In genomic region chr9:64347377-64347776, GRCm38 (mm10) we compare ENCODE assay signal across 12 mouse cellular contexts. TPM values are rescaled to one million over a fixed set of nuclear protein-coding genes. Genes with fewer than 3 reads are reported as not detected.
DNase-seq lines count a peak whose midpoint lies in the region; ATAC-seq and TF ChIP-seq lines count a peak whose summit lies in the region.
"Had no signal": no experiment of that assay in that cellular context is flagged by ENCODE, and none has a peak within 500 bp of the region (broad histone marks: within the 10 kb centered on the region; RNA-seq: fewer than 3 reads in every experiment).

No protein-coding gene starts in this region.

- no peak for TF ChIP-seq POLR2A in lung, adult 2 months (IDR thresholded peaks at IDR 0.05; ENCODE audit: borderline replicate concordance, extremely low read depth, low read depth, low read length)

- no peaks in the 10 kb centered on the region for H3K36me3 ChIP-seq in forebrain, embryonic 14.5 days (ENCODE audit: control insufficient read depth, insufficient read depth, low read length)
- H3K36me3 ChIP-seq in forebrain, embryonic 16.5 days (ENCODE audit: control insufficient read depth, insufficient read depth) = no peaks in the 10 kb centered on the region
- no peaks in the 10 kb centered on the region for H3K36me3 ChIP-seq in lung, embryonic 14.5 days (ENCODE audit: insufficient read depth)
- H3K36me3 ChIP-seq: embryonic facial prominence, embryonic 13.5 days had no signal

- H3K4me3 ChIP-seq in forebrain, embryonic 14.5 days (ENCODE audit: low read depth, low read length) = no peak overlapping the region
- H3K4me3 ChIP-seq in forebrain, embryonic 16.5 days (replicated peaks; ENCODE audit: low read length) = no peak overlapping the region
- H3K4me3 ChIP-seq in lung, embryonic 14.5 days (ENCODE audit: low read depth, low read length) = no peak overlapping the region
- no peak overlapping the region for H3K4me3 ChIP-seq in lung, adult 2 months (replicated peaks; ENCODE audit: extremely low read depth, low read depth, low read length)
- H3K4me3 ChIP-seq: embryonic facial prominence, embryonic 13.5 days; myocyte had no signal

- DNase-seq in forebrain, embryonic 14.5 days (ENCODE audit: low spot score) = peak; percentile 73
- peak; percentile 78 for DNase-seq in lung, embryonic 14.5 days
- no peak for DNase-seq in lung, adult 2 months
- peak; percentile 47 for DNase-seq in brain, adult 2 months (ENCODE audit: low read depth, low spot score)
- DNase-seq in retina, adult 2 months (ENCODE audit: low read depth, low spot score) = peak; percentile 6
- no peak for DNase-seq in right cerebral cortex, adult 18-20 months
- no peak for DNase-seq in left cerebral cortex, postnatal 36 days (ENCODE audit: low spot score in 2 of 2)
- DNase-seq: right cerebral cortex, postnatal 4 days; thymus, adult 18-20 months had no signal

- 0% methylated on average over 1 of the region's 1 CpGs for WGBS in forebrain, embryonic 14.5 days
- WGBS in forebrain, embryonic 16.5 days = 0% methylated on average over 1 of the region's 1 CpGs
- WGBS in lung, embryonic 14.5 days = 0% methylated on average over 1 of the region's 1 CpGs
- WGBS in lung, adult 2 months = 0% methylated on average over 1 of the region's 1 CpGs

- no peaks in the 10 kb centered on the region for H3K27me3 ChIP-seq in forebrain, embryonic 14.5 days (replicated peaks; ENCODE audit: control insufficient read depth, insufficient read depth, low read length)
- H3K27me3 ChIP-seq in forebrain, embryonic 16.5 days (replicated peaks; ENCODE audit: control insufficient read depth, insufficient read depth, low read length) = no peaks in the 10 kb centered on the region
- H3K27me3 ChIP-seq in lung, embryonic 14.5 days (ENCODE audit: insufficient read depth, low read length) = no peaks in the 10 kb centered on the region
- H3K27me3 ChIP-seq: embryonic facial prominence, embryonic 13.5 days had no signal

- no peak overlapping the region for H3K9ac ChIP-seq in forebrain, embryonic 14.5 days (ENCODE audit: low read length)
- no peak overlapping the region for H3K9ac ChIP-seq in forebrain, embryonic 16.5 days (replicated peaks; ENCODE audit: low read depth, low read length)
- no peak overlapping the region for H3K9ac ChIP-seq in lung, embryonic 14.5 days
- H3K9ac ChIP-seq: embryonic facial prominence, embryonic 13.5 days had no signal

- H3K4me2 ChIP-seq in forebrain, embryonic 14.5 days (ENCODE audit: low read length) = no peak overlapping the region
- no peak overlapping the region for H3K4me2 ChIP-seq in forebrain, embryonic 16.5 days (ENCODE audit: low read length)
- H3K4me2 ChIP-seq in lung, embryonic 14.5 days = no peak overlapping the region
- H3K4me2 ChIP-seq: embryonic facial prominence, embryonic 13.5 days had no signal

- H3K9me3 ChIP-seq in forebrain, embryonic 14.5 days (replicated peaks; ENCODE audit: control insufficient read depth, low read length) = no peaks in the 10 kb centered on the region
- no peaks in the 10 kb centered on the region for H3K9me3 ChIP-seq in forebrain, embryonic 16.5 days (ENCODE audit: control insufficient read depth, low read length)
- H3K9me3 ChIP-seq in lung, embryonic 14.5 days (ENCODE audit: low read depth, low read length) = no peaks in the 10 kb centered on the region
- H3K9me3 ChIP-seq: embryonic facial prominence, embryonic 13.5 days had no signal

- H3K4me1 ChIP-seq in forebrain, embryonic 14.5 days (ENCODE audit: control insufficient read depth, insufficient read depth, low read length) = 0 out of 2 replicates have a peak, but pooled peaks cover 2% of the 10 kb centered on the region
- no peaks in the 10 kb centered on the region for H3K4me1 ChIP-seq in forebrain, embryonic 16.5 days (replicated peaks; ENCODE audit: control insufficient read depth, insufficient read depth, low read length)
- no peaks in the 10 kb centered on the region for H3K4me1 ChIP-seq in lung, embryonic 14.5 days (ENCODE audit: insufficient read depth)
- H3K4me1 ChIP-seq in lung, adult 2 months (ENCODE audit: control insufficient read depth, insufficient read depth, low read length) = no peaks in the 10 kb centered on the region

- no peak overlapping the region for H3K27ac ChIP-seq in forebrain, embryonic 14.5 days (ENCODE audit: low read depth, low read length)
- H3K27ac ChIP-seq in forebrain, embryonic 16.5 days (ENCODE audit: low read length) = no peak overlapping the region
- H3K27ac ChIP-seq in lung, embryonic 14.5 days (ENCODE audit: low read depth) = no peak overlapping the region
- H3K27ac ChIP-seq: embryonic facial prominence, embryonic 13.5 days had no signal

- peak; percentile 73 for TF ChIP-seq CTCF in lung, embryonic 14.5 days (IDR thresholded peaks at IDR 0.05; ENCODE audit: low read depth)
- TF ChIP-seq CTCF in lung, adult 2 months (IDR thresholded peaks at IDR 0.05; ENCODE audit: insufficient read depth, low read length) = no peak

- intact Hi-C loops in left cerebral cortex, postnatal 36 days (cut with DNase I) = loop anchor here (1.0 to 10.0 kb wide), 4 partner anchors 292 to 607 kb away; partner anchors contain the start of gene Slc24a1

- ATAC-seq in forebrain, embryonic 14.5 days = no peak
- ATAC-seq in forebrain, embryonic 16.5 days = no peak
- no peak for ATAC-seq in lung, embryonic 14.5 days (ENCODE audit: insufficient read depth)

RNA-seq across cellular contexts. Expression of gene Dis3l, which starts 6.3 kb away (rescaled TPM):
- polyA plus RNA-seq in forebrain, embryonic 14.5 days (2014; fragmentation: Nextera tagmentation; extraction: Ambion mirVana) = 22.5 and 24.7 TPM in 2 replicates
- 25.3 and 25.9 TPM in 2 replicates for polyA plus RNA-seq in forebrain, embryonic 16.5 days (2015; fragmentation: Nextera tagmentation; extraction: Ambion mirVana)
- 24.0 and 24.6 TPM in 2 replicates for polyA plus RNA-seq in lung, embryonic 14.5 days (2014; fragmentation: Nextera tagmentation; extraction: Ambion mirVana)
- 8.2 and 8.9 TPM in 2 replicates for polyA plus RNA-seq in lung, adult 2 months (2012; rRNA removed)
- total RNA-seq in left cerebral cortex, postnatal 36 days (2021) = 10 to 100 TPM; 25.6 to 32.1 TPM

RNA-seq across cellular contexts. Expression of gene Megf11, which starts 38.0 kb away (rescaled TPM):
- 7.0 and 9.2 TPM in 2 replicates for polyA plus RNA-seq in forebrain, embryonic 14.5 days (2014; fragmentation: Nextera tagmentation; extraction: Ambion mirVana)
- 6.8 and 10.1 TPM in 2 replicates for polyA plus RNA-seq in forebrain, embryonic 16.5 days (2015; fragmentation: Nextera tagmentation; extraction: Ambion mirVana)
- polyA plus RNA-seq in lung, embryonic 14.5 days (2014; fragmentation: Nextera tagmentation; extraction: Ambion mirVana) = 1.1 and 1.6 TPM in 2 replicates
- polyA plus RNA-seq in lung, adult 2 months (2012; rRNA removed) = 0.52 and 0.67 TPM in 2 replicates
- total RNA-seq in left cerebral cortex, postnatal 36 days (2021) = 10 to 100 TPM; 12.6 to 14.6 TPM

Comparison
In these comparisons a context has a peak if more than half of its experiments do, and no peak if none do; other contexts are left out.
1. DNase-seq: peak in forebrain, embryonic 14.5 days (single experiment), lung, embryonic 14.5 days (single experiment), brain, adult 2 months (single experiment) and retina, adult 2 months (single experiment); none in lung, adult 2 months (single experiment), right cerebral cortex, adult 18-20 months (single experiment) and left cerebral cortex, postnatal 36 days (0 of 2).